Comparison of ENCODE assay signal across 14 mouse cellular contexts in the genomic region with DNA sequence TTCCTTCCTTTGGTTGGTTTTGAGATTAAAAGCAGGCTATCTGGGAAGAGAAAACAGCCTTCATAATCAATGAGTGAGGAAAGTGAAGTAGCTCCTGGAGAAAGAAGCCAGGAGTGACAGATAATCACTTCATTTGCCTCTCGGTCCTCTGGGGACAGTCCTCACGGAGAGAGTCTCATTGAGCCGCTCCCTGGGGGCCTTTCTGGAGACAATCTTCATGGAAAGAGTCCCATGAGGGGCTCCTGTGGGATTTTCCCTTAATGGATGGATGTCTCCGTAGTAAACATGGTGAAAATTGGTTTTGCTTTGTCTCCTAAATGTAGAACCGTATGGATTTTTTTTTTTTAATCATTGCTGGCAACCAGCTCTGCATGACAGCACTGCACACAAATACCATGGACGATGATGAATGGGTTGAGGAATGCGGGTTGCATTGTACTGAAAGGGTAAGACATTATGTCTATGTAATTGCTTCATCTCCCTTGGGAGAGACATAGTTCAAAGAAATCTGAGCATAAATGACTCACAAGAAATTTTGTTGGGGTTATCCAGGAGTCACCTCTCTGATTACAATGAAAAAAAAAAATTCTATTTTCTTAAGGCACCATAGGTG. TPM values are rescaled to one million over a fixed set of nuclear protein-coding genes. Genes with fewer than 3 reads are reported as not detected.
DNase-seq lines count a peak whose midpoint lies in the region; ATAC-seq lines count a peak whose summit lies in the region.
"Had no signal": no experiment of that assay in that cellular context is flagged by ENCODE, and none has a peak within 500 bp of the region (broad histone marks: within the 10 kb centered on the region; RNA-seq: fewer than 3 reads in every experiment).

No protein-coding gene starts in this region.

- no peaks in the 10 kb centered on the region for H3K4me1 ChIP-seq in neural tube, embryonic 12.5 days
- no peaks in the 10 kb centered on the region for H3K4me1 ChIP-seq in neural tube, embryonic 15.5 days
- peaks cover 7% of the 10 kb centered on the region; the same call in 1 of the 2 replicates for H3K4me1 ChIP-seq in hindbrain, embryonic 13.5 days (replicated peaks)

- no peaks in the 10 kb centered on the region for H3K27me3 ChIP-seq in neural tube, embryonic 12.5 days (replicated peaks)
- no peaks in the 10 kb centered on the region for H3K27me3 ChIP-seq in neural tube, embryonic 15.5 days (replicated peaks)
- no peaks in the 10 kb centered on the region for H3K27me3 ChIP-seq in hindbrain, embryonic 13.5 days

- H3K9me3 ChIP-seq in neural tube, embryonic 12.5 days: no peaks in the 10 kb centered on the region
- no peaks in the 10 kb centered on the region for H3K9me3 ChIP-seq in neural tube, embryonic 15.5 days (replicated peaks)
- H3K9me3 ChIP-seq in hindbrain, embryonic 13.5 days: no peaks in the 10 kb centered on the region

- H3K4me2 ChIP-seq in neural tube, embryonic 12.5 days (replicated peaks): no peak overlapping the region
- H3K4me2 ChIP-seq in neural tube, embryonic 15.5 days: no peak overlapping the region
- H3K4me2 ChIP-seq in hindbrain, embryonic 13.5 days: peak overlapping the region; percentile 9; the same call in 1 of the 2 replicates

- no peak overlapping the region for H3K4me3 ChIP-seq in neural tube, embryonic 12.5 days
- H3K4me3 ChIP-seq in neural tube, embryonic 15.5 days (replicated peaks): no peak overlapping the region
- H3K4me3 ChIP-seq in hindbrain, embryonic 13.5 days: no peak overlapping the region

- H3K9ac ChIP-seq in neural tube, embryonic 12.5 days: no peak overlapping the region
- no peak overlapping the region for H3K9ac ChIP-seq in neural tube, embryonic 15.5 days (replicated peaks)
- no peak overlapping the region for H3K9ac ChIP-seq in hindbrain, embryonic 13.5 days
- H3K9ac ChIP-seq: liver, embryonic 14.5 days had no signal

- peak; percentile 61 for ATAC-seq in neural tube, embryonic 12.5 days (ENCODE audit: low FRiP score, low read depth)
- ATAC-seq in neural tube, embryonic 15.5 days (ENCODE audit: low FRiP score): no peak
- peak; percentile 66 for ATAC-seq in hindbrain, embryonic 13.5 days (ENCODE audit: low FRiP score)
- ATAC-seq: inflammation-experienced regulatory T-cells, adult 6 months had no signal

- peak; percentile 34 for DNase-seq in gastrocnemius, adult 18-20 months (ENCODE audit: low spot score)
- no peak for DNase-seq in gastrocnemius, postnatal 10 days
- DNase-seq in skeletal muscle tissue, adult 2 months (ENCODE audit: low read depth, low spot score): peak; percentile 63
- DNase-seq in ovary, postnatal 14 days (ENCODE audit: low spot score): no peak
- no peak for DNase-seq in left cerebral cortex, postnatal 14 days (ENCODE audit: low spot score in 2 of 2)
- DNase-seq: cerebellum, adult 8-10 months; lung, postnatal 14 days; thymus, adult 2 months had no signal

- WGBS in neural tube, embryonic 12.5 days: 37% methylated on average over 7 of the region's 7 CpGs
- 34% methylated on average over 7 of the region's 7 CpGs for WGBS in neural tube, embryonic 15.5 days
- WGBS in hindbrain, embryonic 13.5 days: 16% methylated on average over 7 of the region's 7 CpGs

- no peak overlapping the region for H3K27ac ChIP-seq in neural tube, embryonic 12.5 days
- H3K27ac ChIP-seq in neural tube, embryonic 15.5 days (replicated peaks): no peak overlapping the region
- peak overlapping the region; percentile 32; the same call in 1 of the 2 replicates for H3K27ac ChIP-seq in hindbrain, embryonic 13.5 days
- H3K27ac ChIP-seq: kidney, postnatal 0 days; liver, embryonic 14.5 days had no signal

- intact Hi-C loops in left cerebral cortex, postnatal 14 days (cut with DNase I): no loop called here

- no peaks in the 10 kb centered on the region for H3K36me3 ChIP-seq in neural tube, embryonic 12.5 days
- H3K36me3 ChIP-seq in neural tube, embryonic 15.5 days: no peaks in the 10 kb centered on the region
- no peaks in the 10 kb centered on the region for H3K36me3 ChIP-seq in hindbrain, embryonic 13.5 days

RNA-seq across cellular contexts. Expression of gene Dcbld2, which starts 19.0 kb away (rescaled TPM):
- 1 to 10 TPM; 3.6 to 4.2 TPM for total RNA-seq in gastrocnemius, adult 18-20 months (2021)
- 10 to 100 TPM; 10.5 to 14.7 TPM for total RNA-seq in gastrocnemius, postnatal 10 days (2021)
- polyA plus RNA-seq in neural tube, embryonic 12.5 days (2016; fragmentation: Nextera tagmentation; extraction: Ambion mirVana): 15.3 and 19.0 TPM in 2 replicates
- polyA plus RNA-seq in neural tube, embryonic 15.5 days (2015; fragmentation: Nextera tagmentation; extraction: Ambion mirVana): 4.7 and 5.6 TPM in 2 replicates
- polyA plus RNA-seq in hindbrain, embryonic 13.5 days (2015; fragmentation: Nextera tagmentation; extraction: Ambion mirVana): 5.0 and 5.9 TPM in 2 replicates
- total RNA-seq in left cerebral cortex, postnatal 14 days (2021): 10 to 100 TPM; 28.1 to 33.1 TPM

Comparison
In these comparisons a context has a peak if more than half of its experiments do, and no peak if none do; other contexts are left out.
1. DNase-seq: peak in gastrocnemius, adult 18-20 months (single experiment) and skeletal muscle tissue, adult 2 months (single experiment); none in gastrocnemius, postnatal 10 days (single experiment), ovary, postnatal 14 days (single experiment) and left cerebral cortex, postnatal 14 days (0 of 2).